Mouse (Mus musculus): ENCODE measurements at regions not wholly inside any gene's neighbourhood (a gene's known extent, or its start where the extent isn't known, plus 50 kb on each side); places are given as distances from the start of the nearest gene placed in this dataset.

DNA sequence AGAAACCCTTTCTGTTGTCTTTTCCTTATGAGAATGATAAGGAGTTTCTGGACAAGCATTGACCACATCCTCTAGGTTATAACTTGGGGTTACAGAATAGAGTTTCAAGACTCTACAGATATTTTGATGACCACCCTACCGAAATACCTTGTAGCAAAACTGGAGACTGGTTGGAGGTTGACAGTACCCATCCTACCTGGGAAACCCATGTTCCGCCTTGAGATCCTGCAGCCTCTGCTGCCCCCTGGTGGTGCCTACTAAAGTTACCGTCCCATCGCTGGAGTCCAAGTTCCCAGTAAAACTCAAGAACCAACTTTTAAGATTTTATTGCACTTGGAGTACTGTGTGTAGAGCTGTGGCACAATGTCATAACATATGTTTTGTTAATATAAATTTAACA is 472.1 kb downstream of the Kctd12 start:
- peak; percentile 83 for TF ChIP-seq CTCF (IDR thresholded peaks at IDR 0.05)
- intact Hi-C loops (cut with DNase I), result loop anchor here (1.0 to 10.0 kb wide), 3 partner anchors 484 to 733 kb away; no protein-coding TSS in a partner anchor
- peak; percentile 62 for DNase-seq
- H3K27ac ChIP-seq, result no peak overlapping the region
- H3K4me3 ChIP-seq, result no peak overlapping the region

DNA sequence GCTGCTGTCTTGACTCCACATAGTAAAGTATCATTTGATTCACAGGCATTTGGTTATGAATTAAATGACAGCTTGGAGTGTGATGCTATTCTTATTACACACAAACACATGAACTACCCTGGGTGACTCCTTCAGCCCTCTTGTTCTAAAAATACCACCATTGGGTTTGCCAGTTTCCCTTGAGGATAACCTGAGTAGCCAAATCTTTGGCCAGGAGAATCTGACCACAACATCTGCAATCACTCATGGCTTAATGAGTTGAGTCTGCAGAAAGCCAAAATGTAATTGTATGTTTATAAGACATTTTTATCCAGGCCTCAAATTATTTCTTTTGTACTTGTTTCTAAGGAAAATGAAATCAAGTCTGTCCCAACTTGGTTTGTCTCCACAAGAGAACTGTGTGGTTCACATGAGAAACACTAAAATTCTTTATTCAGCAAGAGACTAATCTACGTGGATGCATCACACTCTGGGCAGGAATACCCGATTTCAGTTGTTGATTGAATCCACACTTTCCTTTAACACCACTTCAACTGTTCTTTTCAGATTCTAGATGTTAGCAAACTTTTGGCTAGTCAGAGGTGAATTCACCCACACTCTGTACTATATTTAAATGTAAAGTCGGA is 476.6 kb downstream of the Kctd12 start:
- intact Hi-C loops (cut with DNase I), result no loop called here
- Histone ChIP-seq H3K4me3 (no peak overlapping the region), H3K27ac (no peak overlapping the region)
- no peak for DNase-seq
- no peak for TF ChIP-seq CTCF (IDR thresholded peaks at IDR 0.05)

DNA sequence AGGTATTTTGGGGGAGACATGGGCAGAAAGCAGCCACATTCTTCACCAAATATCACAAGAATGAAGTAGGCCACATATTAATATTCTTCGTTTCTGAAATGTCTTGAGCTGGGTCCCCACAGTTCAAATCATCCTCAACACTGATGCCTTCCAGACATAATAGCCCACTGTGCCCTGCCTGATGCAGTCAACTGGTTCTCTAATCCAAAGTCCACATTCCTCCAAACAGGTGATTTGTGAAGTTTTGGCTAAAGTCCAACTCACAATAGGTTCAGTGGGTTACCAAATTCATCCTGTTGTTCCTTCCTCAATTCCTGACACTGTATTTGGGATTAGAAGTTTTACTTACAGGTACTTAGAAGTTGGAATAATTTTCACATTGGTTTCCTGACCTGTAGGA is 485.3 kb downstream of the Kctd12 start:
- no peak overlapping the region for H3K4me3 ChIP-seq
- TF ChIP-seq CTCF (IDR thresholded peaks at IDR 0.05), result no peak
- no peak overlapping the region for H3K27ac ChIP-seq
- no peak for DNase-seq
- intact Hi-C loops (cut with DNase I), result no loop called here

DNA sequence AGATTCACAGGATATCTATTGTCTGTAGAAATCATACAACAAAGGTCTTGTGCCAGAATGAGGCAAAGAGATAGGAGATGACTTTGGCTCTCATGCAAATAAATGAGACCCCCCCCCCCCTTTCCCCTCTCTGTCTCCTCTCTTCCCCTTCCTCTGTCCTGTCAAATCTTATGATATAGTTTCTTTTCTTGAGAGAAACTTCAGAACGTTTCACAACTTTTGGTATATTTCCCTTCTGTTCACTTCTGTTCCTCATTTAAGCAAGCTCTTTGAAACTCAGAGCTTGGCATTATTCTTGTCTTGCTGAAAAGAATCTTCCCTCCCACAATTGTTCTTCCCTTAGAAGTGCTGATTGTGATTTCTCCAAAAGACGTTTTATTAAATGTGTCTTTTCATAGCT is 490.1 kb downstream of the Kctd12 start:
- H3K27ac ChIP-seq, result no peak overlapping the region
- no peak overlapping the region for H3K4me3 ChIP-seq
- no peak for TF ChIP-seq CTCF (IDR thresholded peaks at IDR 0.05)
- DNase-seq, result no peak
- intact Hi-C loops (cut with DNase I), result no loop called here

DNA sequence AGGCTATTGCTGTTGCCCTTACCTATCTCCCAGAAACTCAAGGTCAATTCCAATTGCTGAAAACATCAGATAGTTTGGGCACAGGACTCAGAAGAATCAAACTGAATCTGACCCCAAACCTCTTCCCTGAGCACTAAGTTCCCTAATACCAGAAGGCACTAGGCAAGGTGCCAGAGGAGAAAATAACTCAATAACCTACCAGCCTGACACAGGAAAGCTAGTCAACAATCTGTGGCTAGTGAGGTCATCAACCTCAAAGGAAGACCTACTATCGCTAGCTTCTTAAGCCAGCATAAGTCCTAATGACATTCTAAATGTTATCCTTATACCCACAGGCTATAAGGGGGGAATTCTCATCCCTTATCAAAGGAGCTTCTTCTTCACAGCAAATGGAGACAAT is 491.2 kb downstream of the Kctd12 start:
- DNase-seq, result no peak
- no peak for TF ChIP-seq CTCF (IDR thresholded peaks at IDR 0.05)
- intact Hi-C loops (cut with DNase I), result no loop called here
- Histone ChIP-seq H3K27ac (no peak overlapping the region), H3K4me3 (no peak overlapping the region)

DNA sequence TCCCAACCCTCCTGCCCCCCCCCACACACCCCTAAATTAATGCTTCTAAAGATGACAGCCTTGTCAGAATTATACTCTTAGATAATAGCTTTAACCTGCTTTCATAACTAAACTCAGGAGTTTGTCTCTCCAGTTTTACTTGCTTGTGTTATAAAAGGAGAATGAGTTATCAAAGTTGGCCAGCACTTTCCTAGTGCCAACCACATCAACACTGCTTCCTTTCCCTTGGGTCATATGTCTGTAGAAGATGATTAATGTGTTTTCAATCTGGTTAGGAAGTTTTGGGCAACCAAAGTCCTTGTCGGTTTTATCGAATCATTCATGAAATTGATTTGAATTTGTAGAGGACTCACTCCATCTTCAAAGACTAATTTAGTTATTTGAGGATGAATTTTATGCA is 505.3 kb downstream of the Kctd12 start:
- no peak overlapping the region for H3K4me3 ChIP-seq
- no peak for TF ChIP-seq CTCF (IDR thresholded peaks at IDR 0.05)
- no peak for DNase-seq
- intact Hi-C loops (cut with DNase I), result no loop called here
- no peak overlapping the region for H3K27ac ChIP-seq

DNA sequence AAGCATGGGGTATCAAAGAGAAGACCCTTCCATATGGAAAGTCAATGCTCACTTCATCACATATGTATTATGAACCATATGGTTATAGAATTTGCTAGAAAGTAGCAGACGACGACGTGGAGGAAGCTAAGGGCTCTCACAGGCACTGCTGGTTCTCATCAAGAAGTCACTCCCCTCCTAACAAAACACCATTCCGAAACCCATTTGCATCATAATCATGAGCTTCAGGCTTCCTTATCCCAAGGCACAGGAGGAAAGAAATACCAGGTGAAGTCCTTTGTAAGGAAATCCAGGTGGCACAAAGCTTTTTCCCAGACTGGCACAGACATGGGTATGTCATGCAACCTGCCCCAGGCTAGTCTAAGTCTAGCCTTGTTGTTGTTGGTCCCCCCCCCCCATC is 513.1 kb downstream of the Kctd12 start:
- intact Hi-C loops (cut with DNase I), result no loop called here
- H3K4me3 ChIP-seq, result no peak overlapping the region
- H3K27ac ChIP-seq, result no peak overlapping the region
- no peak for DNase-seq
- no peak for TF ChIP-seq CTCF (IDR thresholded peaks at IDR 0.05)

DNA sequence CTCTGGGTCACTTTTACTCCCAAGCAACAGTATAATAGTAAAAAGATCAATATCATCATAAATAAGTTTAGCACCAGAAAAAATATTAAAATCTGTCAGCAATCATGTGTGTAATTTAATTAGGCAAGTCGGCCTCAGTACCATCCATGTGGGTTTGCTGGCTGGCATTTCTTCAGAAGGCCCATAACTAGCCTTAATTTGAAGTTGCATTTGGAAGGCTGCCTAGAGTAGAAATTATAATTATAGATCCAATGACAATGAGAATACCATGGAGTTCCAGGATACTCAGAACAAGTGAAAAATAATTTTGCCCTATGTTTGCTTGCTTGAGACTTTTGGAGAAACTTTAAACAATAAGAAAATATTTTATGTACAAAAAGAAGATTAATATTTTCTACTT is 521.4 kb downstream of the Kctd12 start:
- no peak overlapping the region for H3K27ac ChIP-seq
- no peak overlapping the region for H3K4me3 ChIP-seq

DNA sequence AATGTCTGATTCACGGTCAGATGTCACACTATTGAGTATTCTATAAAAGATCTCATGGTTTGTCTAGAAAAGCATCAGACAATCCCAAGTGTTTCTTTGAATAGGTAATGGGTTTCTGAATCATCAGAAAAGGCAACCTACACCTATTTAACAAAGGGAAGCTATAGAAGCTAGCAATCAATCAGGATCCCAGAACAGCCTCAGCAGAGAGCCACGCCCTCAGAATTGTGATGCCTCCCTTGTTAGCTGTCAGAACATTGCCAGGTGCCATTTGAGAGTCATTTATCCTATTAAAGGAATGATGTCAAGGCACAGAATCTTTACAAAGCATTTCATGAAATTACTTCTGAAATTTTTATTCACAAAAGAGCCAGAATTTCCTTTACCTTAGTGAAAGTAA is 542.7 kb downstream of the Kctd12 start:
- no peak overlapping the region for H3K27ac ChIP-seq
- intact Hi-C loops (cut with DNase I), result no loop called here
- H3K4me3 ChIP-seq, result no peak overlapping the region
- no peak for DNase-seq
- no peak for TF ChIP-seq CTCF (IDR thresholded peaks at IDR 0.05)

More for the DNA sequence above, 521.4 kb downstream of the Kctd12 start:
- DNase-seq, result no peak
- no peak for TF ChIP-seq CTCF (IDR thresholded peaks at IDR 0.05)
- intact Hi-C loops (cut with DNase I), result no loop called here

DNA sequence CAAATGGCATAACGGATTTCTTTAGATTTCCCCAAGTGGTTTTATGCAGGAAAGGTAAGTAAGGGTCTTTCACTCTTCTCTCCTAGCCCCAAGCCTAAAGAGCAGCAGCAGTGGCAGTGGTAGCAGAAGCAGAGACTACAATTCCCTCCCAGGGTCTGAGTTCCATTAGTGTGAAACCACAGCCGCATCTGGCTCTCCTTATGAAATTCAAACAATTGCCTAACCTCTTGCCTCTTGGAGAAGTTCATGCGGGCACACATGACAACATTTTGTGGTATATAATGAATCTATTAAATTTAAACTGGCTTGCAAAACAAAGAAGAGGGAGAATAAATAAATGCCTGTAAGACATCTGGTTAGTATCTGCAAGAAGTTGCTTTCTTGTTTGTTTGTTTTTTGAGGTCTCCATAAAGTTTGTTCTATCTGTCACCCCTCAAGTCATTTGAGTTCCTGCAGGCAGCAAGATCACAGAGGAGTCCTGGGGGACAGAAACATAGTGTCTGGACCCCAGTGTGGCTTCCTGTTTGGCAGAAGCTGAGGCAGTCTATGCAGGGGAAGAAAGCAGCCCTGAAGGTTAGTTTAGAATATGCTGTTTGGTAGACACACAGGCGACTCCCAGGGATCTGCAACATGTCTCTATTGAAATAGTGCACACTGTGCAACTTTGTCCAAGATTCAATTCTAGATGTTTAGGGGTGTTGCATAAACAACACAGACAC is 578.9 kb downstream of the Kctd12 start:
- Histone ChIP-seq H3K27ac (no peak overlapping the region), H3K4me3 (no peak overlapping the region)
- DNase-seq, result no peak
- no peak for TF ChIP-seq CTCF (IDR thresholded peaks at IDR 0.05)
- intact Hi-C loops (cut with DNase I), result no loop called here

DNA sequence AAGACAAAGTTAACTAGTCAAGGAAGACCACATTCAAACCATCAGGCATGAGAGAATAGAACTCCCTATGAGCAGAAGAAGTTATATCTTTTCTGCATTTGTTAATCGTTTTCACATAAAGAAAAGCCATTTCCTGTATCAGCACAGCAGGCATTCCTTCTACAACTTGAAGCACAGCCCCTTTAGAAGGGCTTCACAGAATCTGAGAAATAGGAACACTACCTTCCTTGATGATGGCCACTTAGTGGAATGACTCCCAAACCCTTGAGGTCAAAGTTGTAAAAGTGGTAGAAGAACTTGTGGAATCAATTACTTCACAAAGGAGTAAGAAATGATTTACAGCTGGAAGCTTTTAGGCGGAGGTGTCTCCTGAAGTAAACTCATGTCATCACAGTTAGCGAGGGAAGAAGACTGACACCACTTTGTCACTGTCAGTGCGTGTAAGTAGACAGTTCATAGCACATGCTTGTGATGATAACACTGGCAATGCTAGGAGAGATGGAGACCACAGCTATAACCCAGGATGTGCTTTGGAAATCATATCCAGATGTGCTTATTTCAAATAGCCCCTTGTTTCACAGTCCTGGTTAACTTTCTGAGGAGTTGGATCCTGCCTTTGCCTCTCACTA is 580.3 kb downstream of the Kctd12 start:
- intact Hi-C loops (cut with DNase I), result no loop called here
- TF ChIP-seq CTCF (IDR thresholded peaks at IDR 0.05), result no peak
- H3K27ac ChIP-seq, result no peak overlapping the region
- H3K4me3 ChIP-seq, result no peak overlapping the region
- no peak for DNase-seq

DNA sequence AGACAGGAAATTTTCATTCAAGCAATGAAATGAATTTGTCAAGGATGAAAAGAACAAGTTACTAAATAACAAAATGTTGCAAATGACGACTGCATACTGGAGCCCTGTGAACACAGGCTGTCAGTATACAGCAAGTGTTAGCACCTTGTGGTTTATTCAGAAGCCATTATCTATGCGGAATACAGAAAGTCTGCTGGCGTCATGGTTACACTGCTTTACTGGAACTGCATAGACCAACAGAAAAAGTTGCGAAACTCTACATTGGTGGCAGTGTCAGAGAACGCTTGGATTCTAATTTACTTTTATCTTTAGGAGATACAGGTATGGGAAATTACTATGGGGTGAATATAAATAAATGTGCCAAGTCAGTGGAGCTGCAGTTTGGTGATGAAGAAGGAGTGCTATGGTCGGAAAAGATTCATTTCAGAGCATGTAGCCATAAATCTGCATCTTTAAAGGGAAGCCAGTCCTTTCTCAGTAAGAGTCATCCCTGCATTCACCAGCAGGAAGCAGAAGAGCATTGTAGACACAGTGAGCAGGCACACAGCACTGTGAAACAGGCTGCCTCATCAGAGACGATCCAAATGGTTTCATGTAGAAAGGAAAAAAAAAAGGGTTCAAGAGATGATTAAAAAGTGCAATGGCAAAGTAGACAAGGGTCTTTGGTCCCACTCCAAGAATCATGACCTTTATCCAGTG is 586.3 kb downstream of the Kctd12 start:
- intact Hi-C loops (cut with DNase I), result no loop called here
- H3K27ac ChIP-seq, result no peak overlapping the region
- no peak; the same call in 1 of the 2 replicates for TF ChIP-seq CTCF (IDR thresholded peaks at IDR 0.05)
- no peak for DNase-seq
- no peak overlapping the region for H3K4me3 ChIP-seq

DNA sequence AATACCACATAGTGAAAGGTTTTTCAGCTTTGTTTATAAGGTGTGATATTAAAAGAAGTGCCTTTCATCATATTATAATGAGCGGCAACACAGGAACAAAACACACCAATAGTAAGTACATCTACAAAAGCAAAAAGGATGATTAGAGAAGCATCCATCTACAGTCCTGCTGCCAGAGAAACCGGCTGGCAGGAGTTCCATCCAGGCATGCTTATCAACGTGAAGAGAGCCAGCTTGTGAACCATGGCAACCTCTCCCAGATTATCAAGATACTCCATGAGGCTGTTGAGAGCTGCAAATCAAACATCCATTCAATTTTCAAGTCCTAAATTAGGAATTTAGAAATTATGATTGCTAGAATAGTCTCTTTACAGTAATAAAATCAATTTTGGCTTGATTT is 590.1 kb downstream of the Kctd12 start:
- no peak for DNase-seq
- intact Hi-C loops (cut with DNase I), result no loop called here
- Histone ChIP-seq H3K4me3 (no peak overlapping the region), H3K27ac (no peak overlapping the region)
- no peak for TF ChIP-seq CTCF (IDR thresholded peaks at IDR 0.05)
